Mouse (Mus musculus): ENCODE measurements around the gene 1700012B09Rik.

DNA sequence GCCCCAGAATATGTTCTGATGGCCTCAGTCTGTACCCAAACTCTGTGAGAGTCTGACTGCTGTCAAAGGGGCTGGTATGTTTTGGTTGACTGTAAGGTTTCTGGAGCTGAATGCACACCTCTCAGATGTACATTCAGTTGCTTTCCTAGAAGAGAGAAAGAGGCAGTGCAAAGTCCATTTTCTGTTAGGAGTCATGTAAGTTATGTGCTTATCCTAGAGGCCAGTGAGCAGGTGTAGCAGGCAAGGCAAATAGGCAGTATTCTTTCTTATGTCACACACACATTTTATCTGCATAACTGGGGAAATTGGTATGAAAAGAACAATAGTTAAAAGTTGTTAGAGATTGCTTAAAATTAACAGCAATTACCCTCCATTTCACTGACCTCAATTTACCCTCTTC lies 16.9 kb downstream of the 1700012B09Rik start:
- no peak for TF ChIP-seq CTCF (IDR thresholded peaks at IDR 0.05; ENCODE audit: insufficient read depth, low read depth, low read length)
- no peak for TF ChIP-seq POLR2A (IDR thresholded peaks at IDR 0.05; ENCODE audit: insufficient read depth, low read depth, low read length)
